Mouse (Mus musculus) myocyte (in vitro differentiated cells): ENCODE measurements around the gene Col4a6.

Experiments used
- CEBPB ChIP-seq: IDR thresholded peaks from 2 replicates; pipeline ENCODE4 v1.6.1; 2011; ENCODE audit warnings: mild to moderate bottlenecking, moderate library complexity; ENCODE audit not compliant: poor library complexity, insufficient read depth, severe bottlenecking
- E2F4 ChIP-seq: IDR thresholded peaks from one replicate; pipeline ENCODE4 v1.6.1; 2011; ENCODE audit warnings: mild to moderate bottlenecking, control low read depth, moderate library complexity; ENCODE audit not compliant: insufficient read depth
- MAX ChIP-seq: IDR thresholded peaks from one replicate; pipeline ENCODE4 v1.6.1; 2011; ENCODE audit warnings: low read depth, mild to moderate bottlenecking, control low read depth
- MYOD1 ChIP-seq, 3 experiments: IDR thresholded peaks; one replicate each; pipeline ENCODE4 v1.6.1; 2011; ENCODE audit warnings: control low read depth in 2 of 3, low read depth in 2 of 3, mild to moderate bottlenecking in 2 of 3, moderate library complexity in 1 of 3; ENCODE audit not compliant: insufficient read length in 2 of 3, control insufficient read depth in 1 of 3
- MYOG ChIP-seq, 3 experiments: IDR thresholded peaks; one replicate each; pipeline ENCODE4 v1.6.1; 2011; ENCODE audit warnings: control low read depth in 2 of 3, low read depth in 2 of 3, mild to moderate bottlenecking in 2 of 3; ENCODE audit not compliant: insufficient read length in 2 of 3, control insufficient read depth in 1 of 3, insufficient read depth in 1 of 3
- POLR2A ChIP-seq: IDR thresholded peaks from one replicate; pipeline ENCODE4 v1.6.1; 2011; ENCODE audit warnings: low read depth, mild to moderate bottlenecking, control low read depth, moderate library complexity; ENCODE audit not compliant: insufficient read length
- POLR2AphosphoS2 ChIP-seq: IDR thresholded peaks from one replicate; pipeline ENCODE4 v1.6.1; 2011; ENCODE audit warnings: low read depth, control low read depth; ENCODE audit not compliant: insufficient read length
- REST ChIP-seq: IDR thresholded peaks from one replicate; pipeline ENCODE4 v1.6.1; 2011; ENCODE audit warnings: mild to moderate bottlenecking, control low read depth, moderate library complexity; ENCODE audit not compliant: insufficient read depth, insufficient read length
- SRF ChIP-seq: IDR thresholded peaks from one replicate; pipeline ENCODE4 v1.6.1; 2011; ENCODE audit warnings: low read depth; ENCODE audit not compliant: control insufficient read depth, insufficient read length
- TCF12 ChIP-seq: IDR thresholded peaks from one replicate; pipeline ENCODE4 v1.6.1; 2011; ENCODE audit warnings: mild to moderate bottlenecking, control low read depth; ENCODE audit not compliant: poor library complexity, insufficient read depth, severe bottlenecking
- TCF3 ChIP-seq: IDR thresholded peaks from one replicate; pipeline ENCODE4 v1.6.1; 2011; ENCODE audit warnings: low read depth, control low read depth; ENCODE audit not compliant: insufficient read length
- USF1 ChIP-seq: IDR thresholded peaks from one replicate; pipeline ENCODE4 v1.6.1; 2011; ENCODE audit warnings: low read depth, mild to moderate bottlenecking, control low read depth, moderate library complexity

DNA sequence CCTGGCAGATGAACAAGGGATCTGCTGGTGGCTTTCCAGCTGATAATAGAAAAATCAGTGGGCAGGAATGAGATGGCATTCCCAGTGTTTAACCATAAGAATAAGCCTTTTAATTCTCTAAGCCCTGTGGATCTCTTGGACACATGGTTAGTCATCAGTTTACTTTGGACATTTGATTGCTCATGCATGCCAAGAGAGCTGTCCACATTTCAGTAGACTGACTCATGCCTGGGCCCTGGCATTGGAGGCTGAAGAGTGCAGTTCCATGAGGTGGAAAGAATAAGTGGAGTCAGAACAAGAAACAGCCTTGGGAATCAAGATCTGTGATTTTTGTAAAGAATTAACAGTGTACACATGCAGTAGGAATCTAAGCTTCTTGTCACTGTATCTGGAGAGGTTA lies 110.5 kb downstream of the Col4a6 start:
- TF ChIP-seq REST: peak; percentile 42
- TF ChIP-seq POLR2A: no peak
- TF ChIP-seq POLR2AphosphoS2: no peak
- TF ChIP-seq SRF: no peak
- no peak for TF ChIP-seq MYOG (IDR thresholded peaks at IDR 0.05; ENCODE audit: control insufficient read depth in 1 of 3, insufficient read depth in 1 of 3, insufficient read length in 2 of 3, low read depth in 2 of 3)
- TF ChIP-seq TCF12: no peak
- no peak for TF ChIP-seq USF1
- no peak for TF ChIP-seq CEBPB
- no peak for TF ChIP-seq MYOD1 (IDR thresholded peaks at IDR 0.05; ENCODE audit: control insufficient read depth in 1 of 3, insufficient read length in 2 of 3, low read depth in 2 of 3)
- TF ChIP-seq E2F4: no peak
- no peak for TF ChIP-seq MAX
- no peak for TF ChIP-seq TCF3
